Mouse (Mus musculus) liver, embryonic 13.5 days (tissue): ENCODE results near the gene Bcl2l12. TPM values are rescaled to one million over a fixed set of nuclear protein-coding genes. Genes with fewer than 3 reads are reported as not detected.
"Not testable (repeated sequence)": the region's sequence is repeated elsewhere in the genome, so short reads cannot be mapped to it uniquely, and the experiment has no call there.

Experiments used
- ATAC-seq: fragments of 200-750 bp; cut with Nextera tagmentation; 2 replicates; pipeline ENCODE4 v1.8.0; 2017; ENCODE audit warnings: low read depth, mild to moderate bottlenecking, moderate number of reproducible peaks, moderate library complexity
- DNase-seq: peaks from one replicate; pipeline ENCODE4 v3.0.0; 2022
- H3K27ac ChIP-seq: fragments of 300-500 bp; sonication (generic); 2 replicates; pipeline ENCODE4 v1.5.1; 2015; ENCODE audit warnings: moderate library complexity, mild to moderate bottlenecking, inconsistent platforms
- H3K27me3 ChIP-seq: fragments of 300-500 bp; sonication (generic); 2 replicates; pipeline ENCODE4 v1.6.1; 2015; ENCODE audit warnings: mild to moderate bottlenecking, inconsistent platforms
- H3K36me3 ChIP-seq: fragments of 300-500 bp; sonication (generic); 2 replicates; pipeline ENCODE4 v1.6.1; 2015; ENCODE audit warnings: mild to moderate bottlenecking, inconsistent platforms
- H3K4me1 ChIP-seq: fragments of 300-500 bp; sonication (generic); replicated peaks from 2 replicates; pipeline ENCODE4 v1.6.1; 2015; ENCODE audit warnings: inconsistent platforms
- H3K4me2 ChIP-seq: fragments of 300-500 bp; sonication (generic); 2 replicates; pipeline ENCODE4 v1.6.1; 2015; ENCODE audit warnings: inconsistent platforms, mild to moderate bottlenecking, moderate library complexity
- H3K4me3 ChIP-seq: fragments of 300-500 bp; sonication (generic); replicated peaks from 2 replicates; pipeline ENCODE4 v1.5.1; 2015; ENCODE audit warnings: mild to moderate bottlenecking, inconsistent platforms
- H3K9ac ChIP-seq: fragments of 300-500 bp; sonication (generic); 2 replicates; pipeline ENCODE4 v1.6.1; 2015; ENCODE audit warnings: mild to moderate bottlenecking, inconsistent platforms
- H3K9me3 ChIP-seq: fragments of 300-500 bp; sonication (generic); replicated peaks from 2 replicates; pipeline ENCODE4 v1.6.1; 2016; ENCODE audit warnings: inconsistent platforms
- WGBS: fragments of 180-500 bp; shearing (Covaris S2); methylation state at CpG from one replicate; pipeline ENCODE4 v1.1.7; 2015; ENCODE audit not compliant: insufficient replicate concordance; 5-methylcytosine and 5-hydroxymethylcytosine counted together
- polyA plus RNA-seq: library from polyadenylated mRNA; unstranded; fragments of >200 nt; fragmentation: Nextera tagmentation; extraction: Ambion mirVana; gene quantifications from 2 replicates; pipeline ENCODE4 v1.2.1, GENCODE M21; 2015

Bcl2l12 gene
- polyA plus RNA-seq, 1 experiment from 2014 or later, result 18.2 TPM

- peaks cover 12% of the 10 kb centered on the region for H3K4me1 ChIP-seq
- no peak overlapping the region for H3K9ac ChIP-seq
- H3K9me3 ChIP-seq, result no peaks in the 10 kb centered on the region
- ATAC-seq, result no peak
- peaks cover 86% of the 10 kb centered on the region for H3K36me3 ChIP-seq
- H3K4me3 ChIP-seq, result no peak overlapping the region
- WGBS, result 86% methylated on average over 8 of the region's 8 CpGs
- DNase-seq, result no peak
- no peak overlapping the region for H3K27ac ChIP-seq
- H3K4me2 ChIP-seq, result no peak overlapping the region
- H3K27me3 ChIP-seq, result no peaks in the 10 kb centered on the region
Measured at GRCm38 (mm10) chr7:45030857-45031256, 32.3 kb upstream of the Bcl2l12 start.

GRCm38 (mm10) chr7:45029995-45030394, 31.5 kb upstream of the Bcl2l12 start:
- H3K36me3 ChIP-seq, result peaks cover 78% of the 10 kb centered on the region
- no peaks in the 10 kb centered on the region for H3K27me3 ChIP-seq
- H3K9me3 ChIP-seq, result no peaks in the 10 kb centered on the region
- no peak overlapping the region for H3K27ac ChIP-seq
- WGBS, result 81% methylated on average over 6 of the region's 6 CpGs
- H3K4me3 ChIP-seq, result no peak overlapping the region
- H3K4me2 ChIP-seq, result no peak overlapping the region
- no peak for DNase-seq
- no peak overlapping the region for H3K9ac ChIP-seq
- H3K4me1 ChIP-seq, result peaks cover 14% of the 10 kb centered on the region
- ATAC-seq, result no peak

- Histone ChIP-seq H3K4me2 (no peak overlapping the region), H3K27me3 (no peaks in the 10 kb centered on the region), H3K9me3 (no peaks in the 10 kb centered on the region), H3K4me3 (no peak overlapping the region), H3K4me1 (peaks cover 18% of the 10 kb centered on the region), H3K27ac (no peak overlapping the region), H3K9ac (no peak overlapping the region), H3K36me3 (peaks cover 61% of the 10 kb centered on the region)
- ATAC-seq (no peak), DNase-seq (no peak)
- 84% methylated on average over 11 of the region's 11 CpGs for WGBS
Measured at GRCm38 (mm10) chr7:45028351-45028750, 29.8 kb upstream of the Bcl2l12 start.

- Histone ChIP-seq H3K4me2 (no peak overlapping the region), H3K9me3 (no peaks in the 10 kb centered on the region), H3K27ac (no peak overlapping the region), H3K4me3 (no peak overlapping the region), H3K27me3 (no peaks in the 10 kb centered on the region), H3K9ac (no peak overlapping the region), H3K4me1 (peaks cover 18% of the 10 kb centered on the region), H3K36me3 (peaks cover 55% of the 10 kb centered on the region)
- ATAC-seq (no peak; the same call in 1 of the 2 replicates), DNase-seq (no peak)
- 79% methylated on average over 9 of the region's 9 CpGs for WGBS
Measured at GRCm38 (mm10) chr7:45027761-45028160, 29.2 kb upstream of the Bcl2l12 start.

- no peak overlapping the region for H3K4me2 ChIP-seq
- peaks cover 40% of the 10 kb centered on the region for H3K36me3 ChIP-seq
- 72% methylated on average over 2 of the region's 2 CpGs for WGBS
- peaks cover 18% of the 10 kb centered on the region for H3K4me1 ChIP-seq
- 0 out of 2 replicates have a peak, but pooled peaks cover under 1% of the 10 kb centered on the region for H3K27me3 ChIP-seq
- no peak overlapping the region for H3K9ac ChIP-seq
- no peaks in the 10 kb centered on the region for H3K9me3 ChIP-seq
- DNase-seq (no peak), ATAC-seq (no peak)
- H3K27ac ChIP-seq, result no peak overlapping the region
- H3K4me3 ChIP-seq, result no peak overlapping the region
Measured at GRCm38 (mm10) chr7:45026256-45026655, 27.7 kb upstream of the Bcl2l12 start.

- peaks cover 35% of the 10 kb centered on the region for H3K36me3 ChIP-seq
- H3K4me2 ChIP-seq, result no peak overlapping the region
- H3K9ac ChIP-seq, result no peak overlapping the region
- 0 out of 2 replicates have a peak overlapping the region, but pooled peaks have one; percentile 10 for H3K27ac ChIP-seq
- no peak for DNase-seq
- ATAC-seq, result no peak
- no peak overlapping the region for H3K4me3 ChIP-seq
- H3K27me3 ChIP-seq, result peaks cover 6% of the 10 kb centered on the region; the same call in 1 of the 2 replicates
- 57% methylated on average over 8 of the region's 8 CpGs for WGBS
- no peaks in the 10 kb centered on the region for H3K9me3 ChIP-seq
- H3K4me1 ChIP-seq, result peaks cover 18% of the 10 kb centered on the region
Measured at GRCm38 (mm10) chr7:45025601-45026220, 27.2 kb upstream of the Bcl2l12 start.

- Histone ChIP-seq H3K4me2 (no peak overlapping the region), H3K9ac (no peak overlapping the region), H3K27me3 (peaks cover 17% of the 10 kb centered on the region), H3K4me1 (peaks cover 18% of the 10 kb centered on the region), H3K4me3 (no peak overlapping the region), H3K27ac (no peak overlapping the region), H3K9me3 (no peaks in the 10 kb centered on the region), H3K36me3 (peaks cover 23% of the 10 kb centered on the region)
- ATAC-seq, result no peak
- DNase-seq, result no peak
- 67% methylated on average over 15 of the region's 15 CpGs for WGBS
Measured at GRCm38 (mm10) chr7:45024281-45025248, 26.1 kb upstream of the Bcl2l12 start.

GRCm38 (mm10) chr7:45023711-45024110, 25.2 kb upstream of the Bcl2l12 start:
- 59% methylated on average over 5 of the region's 5 CpGs for WGBS

GRCm38 (mm10) chr7:45020225-45020624, 21.7 kb upstream of the Bcl2l12 start:
- Histone ChIP-seq H3K9me3 (no peaks in the 10 kb centered on the region), H3K9ac (no peak overlapping the region), H3K4me2 (no peak overlapping the region), H3K27me3 (peaks cover 33% of the 10 kb centered on the region), H3K4me1 (peaks cover 33% of the 10 kb centered on the region), H3K4me3 (no peak overlapping the region), H3K27ac (no peak overlapping the region), H3K36me3 (no peaks in the 10 kb centered on the region)
- no peak for ATAC-seq
- no peak for DNase-seq
- WGBS, result 63% methylated on average over 9 of the region's 9 CpGs

More at GRCm38 (mm10) chr7:45023711-45024110, 25.2 kb upstream of the Bcl2l12 start:
- Histone ChIP-seq H3K36me3 (peaks cover 15% of the 10 kb centered on the region), H3K27me3 (peaks cover 25% of the 10 kb centered on the region), H3K4me1 (peaks cover 27% of the 10 kb centered on the region)
- H3K9ac ChIP-seq, H3K9me3 ChIP-seq, H3K4me3 ChIP-seq, ATAC-seq, H3K4me2 ChIP-seq, H3K27ac ChIP-seq, DNase-seq: not testable (repeated sequence)

- Histone ChIP-seq H3K4me1 (peaks cover 43% of the 10 kb centered on the region), H3K4me2 (peak overlapping the region; percentile 97), H3K27ac (peak overlapping the region; percentile 40), H3K27me3 (peaks cover 33% of the 10 kb centered on the region), H3K36me3 (no peaks in the 10 kb centered on the region), H3K4me3 (peak overlapping the region; percentile 92; the same call in 1 of the 2 replicates), H3K9ac (peak overlapping the region; percentile 40; the same call in 1 of the 2 replicates), H3K9me3 (no peaks in the 10 kb centered on the region)
- DNase-seq (no peak), ATAC-seq (no peak)
- WGBS, result 25% methylated on average over 8 of the region's 8 CpGs
Measured at GRCm38 (mm10) chr7:45019031-45019571, 20.6 kb upstream of the Bcl2l12 start.
